Mouse (Mus musculus) sigmoid colon, adult 10 weeks (tissue): ENCODE data around the gene 1700021F05Rik. TPM values are rescaled to one million over a fixed set of nuclear protein-coding genes. Genes with fewer than 3 reads are reported as not detected.

Experiments
- polyA plus RNA-seq: library from polyadenylated mRNA; stranded (reverse); fragments of 350-450 nt; fragmentation: Illumina TruSeq; extraction: RNeasy Lipid Tissue Mini Kit (QIAGEN cat#74804); gene quantifications from one replicate; pipeline ENCODE4 v1.2.3, GENCODE M21; 2014; ENCODE audit warnings: low read depth, low replicate concordance

1700021F05Rik gene
- 79.6 TPM for polyA plus RNA-seq

DNA sequence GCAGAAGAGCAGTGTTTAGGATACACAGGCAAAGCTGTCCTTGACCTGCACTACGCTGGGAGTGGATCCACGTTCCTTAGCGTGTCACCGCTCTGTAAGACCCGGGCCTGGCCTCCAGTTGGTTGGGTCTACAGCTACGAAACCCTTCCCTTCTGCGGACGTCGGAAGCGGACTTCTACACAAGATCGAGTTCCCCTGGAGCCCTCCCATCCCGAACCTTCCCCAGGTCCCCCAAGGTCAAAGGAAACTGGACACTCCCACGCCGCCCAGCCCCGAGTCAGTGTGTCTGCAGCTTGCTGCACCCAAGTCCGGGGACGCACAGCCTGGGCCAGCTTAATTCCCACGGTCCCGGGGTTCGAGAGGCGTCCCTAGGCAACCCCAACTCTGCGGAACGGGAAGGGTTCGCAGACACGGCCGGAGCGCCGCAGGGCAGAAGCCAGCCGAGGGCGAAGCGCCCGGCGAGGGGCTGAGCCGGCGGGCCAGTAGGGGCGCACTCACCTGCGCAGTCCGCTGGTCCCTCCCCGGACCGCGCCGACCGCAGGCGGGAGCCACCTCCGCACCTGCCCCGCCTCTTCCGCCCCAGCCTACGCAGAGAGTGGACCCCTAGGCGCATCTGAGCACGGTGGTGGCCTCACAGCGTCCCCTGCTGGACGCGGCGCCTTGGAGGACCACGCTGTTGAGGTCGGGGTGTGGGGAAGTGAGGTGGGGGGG lies at the start of gene 1700021F05Rik:
Gene 1700021F05Rik (minus strand): TSS at position 553 of the 711 bp plus-strand sequence.

GRCm38 (mm10) chr10:43577997-43578331 lies 37.2 kb upstream of the 1700021F05Rik start, which contains the start of gene Cd24a:
TSS of gene Cd24a (plus strand) at chr10:43578284.

DNA sequence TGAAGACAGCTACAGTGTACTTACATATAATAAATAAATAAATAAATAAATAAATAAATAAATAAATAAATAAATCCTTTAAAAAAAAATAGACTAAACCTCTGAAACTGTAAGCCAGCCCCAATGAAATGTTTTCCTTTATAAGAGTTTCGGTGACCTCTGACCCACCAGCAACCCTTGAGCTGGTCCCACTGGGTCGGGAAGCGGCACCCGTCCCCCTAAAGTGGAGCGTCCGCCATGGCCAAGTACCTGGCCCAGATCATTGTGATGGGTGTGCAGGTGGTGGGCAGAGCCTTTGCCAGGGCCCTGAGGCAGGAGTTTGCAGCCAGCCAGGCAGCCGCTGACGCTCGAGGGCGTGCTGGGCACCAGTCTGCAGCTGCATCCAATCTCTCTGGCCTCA lies 16.9 kb downstream of the 1700021F05Rik start, which contains the start of gene Gm9803:
Gene Gm9803 (plus strand): TSS at position 154 of the 400 bp plus-strand sequence.

DNA sequence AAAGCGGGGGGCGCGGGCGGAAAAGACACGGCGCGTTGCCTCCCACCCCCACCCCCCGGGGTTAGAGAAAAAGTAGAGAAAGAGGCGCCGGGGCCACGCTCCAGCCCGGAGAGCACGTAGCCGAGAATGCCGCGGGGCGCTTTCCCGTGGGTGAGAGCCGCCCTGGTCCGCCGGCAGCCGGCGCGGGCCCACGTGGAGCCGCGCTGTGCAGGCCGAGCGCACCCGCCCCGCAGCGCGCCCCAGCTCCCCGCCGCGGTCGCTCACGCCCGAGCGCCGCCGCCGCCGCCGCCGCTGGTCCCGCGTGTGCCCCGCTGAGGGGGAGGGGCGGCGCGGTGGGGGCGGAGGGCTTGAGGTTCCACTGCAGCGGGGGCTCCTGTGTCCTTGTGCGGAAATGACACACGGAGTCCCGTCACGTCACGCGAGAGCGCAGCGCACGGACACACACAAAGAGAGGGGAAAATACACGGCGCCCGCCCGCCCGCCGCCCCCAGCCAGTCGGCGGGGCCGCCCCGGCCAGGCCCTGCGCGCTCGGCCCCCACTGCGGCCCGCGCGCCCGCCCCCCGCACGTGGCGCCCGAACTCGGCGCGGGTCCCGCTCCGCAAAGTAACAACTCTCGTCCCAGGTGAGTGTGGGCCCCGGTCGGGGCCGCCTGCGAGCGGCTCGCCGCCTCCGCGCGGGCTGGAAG lies 61.9 kb downstream of the 1700021F05Rik start, which contains the start of gene Bend3:
Gene Bend3 (plus strand): TSS at position 81 of the 685 bp plus-strand sequence.

Other genes with a start within 250 kb of the 1700021F05Rik start
- 2.6 TPM for gene Bend3, start 62.2 kb downstream of the 1700021F05Rik start, polyA plus RNA-seq
- gene Gm9803, start 16.9 kb downstream of the 1700021F05Rik start, polyA plus RNA-seq = not detected
- 1,495 TPM for gene Cd24a, start 37.3 kb upstream of the 1700021F05Rik start, polyA plus RNA-seq